Mouse (Mus musculus) E14TG2a.4 (cell line): Measurements from ENCODE around the gene Nrp2.

ENCODE experiments used
- H3K27me3 ChIP-seq: 2 replicates; pipeline ENCODE4 v1.6.1; 2014; ENCODE audit warnings: low read length, control low read depth; ENCODE audit not compliant: insufficient read depth
- H3K36me3 ChIP-seq: 2 replicates; pipeline ENCODE4 v1.6.1; 2014; ENCODE audit warnings: low read length, control low read depth; ENCODE audit not compliant: insufficient read depth
- H3K4me1 ChIP-seq: replicated peaks from 2 replicates; pipeline ENCODE4 v1.6.1; 2014; ENCODE audit warnings: low read depth, low read length, control low read depth
- H3K4me3 ChIP-seq: replicated peaks from 2 replicates; pipeline ENCODE4 v1.5.1; 2014; ENCODE audit warnings: mild to moderate bottlenecking, low read length
- H3K9me3 ChIP-seq: 2 replicates; pipeline ENCODE4 v1.6.1; 2014; ENCODE audit warnings: low read length, control low read depth
- CTCF ChIP-seq: conservative IDR thresholded peaks from 2 replicates; pipeline ENCODE4 v1.5.1; 2014; ENCODE audit warnings: low read length
- NANOG ChIP-seq: IDR thresholded peaks from 2 replicates; pipeline ENCODE4 v1.6.1; 2014; ENCODE audit warnings: borderline replicate concordance, low read length, mixed read lengths
- POU5F1 ChIP-seq: IDR thresholded peaks from 2 replicates; pipeline ENCODE4 v1.6.1; 2014; ENCODE audit warnings: low read length, borderline replicate concordance

Nrp2 gene

GRCm38 (mm10) chr1:62701065-62701921 is 1.8 kb upstream of the Nrp2 start:
- H3K9me3 ChIP-seq = no peaks in the 10 kb centered on the region
- no peaks in the 10 kb centered on the region for H3K36me3 ChIP-seq

DNA sequence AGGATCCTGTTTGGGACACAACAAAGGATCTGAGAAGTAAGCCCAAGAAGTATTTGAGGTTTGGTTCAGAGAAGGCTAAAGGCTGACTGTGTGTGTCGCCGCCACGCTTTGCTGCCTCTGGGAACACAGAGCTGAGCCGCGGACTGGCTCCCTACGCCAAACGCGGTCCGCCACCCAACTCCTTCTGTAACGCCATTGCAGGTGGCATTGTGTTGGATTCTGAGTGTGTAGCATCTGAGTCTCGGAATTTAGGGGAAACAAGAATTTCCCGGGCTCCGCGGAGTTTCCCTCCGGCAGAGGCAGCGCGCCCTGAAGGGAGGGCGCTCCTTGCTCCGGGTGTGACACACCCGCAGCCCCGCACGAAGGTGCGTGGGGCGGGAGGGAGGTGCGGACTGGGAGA is 342 bp upstream of the Nrp2 start:
- Histone ChIP-seq H3K4me1 (peaks cover 47% of the 10 kb centered on the region), H3K9me3 (no peaks in the 10 kb centered on the region), H3K27me3 (peaks cover 65% of the 10 kb centered on the region), H3K36me3 (no peaks in the 10 kb centered on the region), H3K4me3 (peak overlapping the region; percentile 89)
- TF ChIP-seq POU5F1 = no peak
- no peak for TF ChIP-seq NANOG
- no peak for TF ChIP-seq CTCF

More at GRCm38 (mm10) chr1:62701065-62701921, 1.8 kb upstream of the Nrp2 start:
- no peak overlapping the region for H3K4me3 ChIP-seq
- TF ChIP-seq POU5F1 (no peak), NANOG (peak; percentile 25; the same call in 1 of the 2 replicates), CTCF (peak; percentile 64)
- H3K4me1 ChIP-seq = peaks cover 35% of the 10 kb centered on the region
- peaks cover 51% of the 10 kb centered on the region for H3K27me3 ChIP-seq

DNA sequence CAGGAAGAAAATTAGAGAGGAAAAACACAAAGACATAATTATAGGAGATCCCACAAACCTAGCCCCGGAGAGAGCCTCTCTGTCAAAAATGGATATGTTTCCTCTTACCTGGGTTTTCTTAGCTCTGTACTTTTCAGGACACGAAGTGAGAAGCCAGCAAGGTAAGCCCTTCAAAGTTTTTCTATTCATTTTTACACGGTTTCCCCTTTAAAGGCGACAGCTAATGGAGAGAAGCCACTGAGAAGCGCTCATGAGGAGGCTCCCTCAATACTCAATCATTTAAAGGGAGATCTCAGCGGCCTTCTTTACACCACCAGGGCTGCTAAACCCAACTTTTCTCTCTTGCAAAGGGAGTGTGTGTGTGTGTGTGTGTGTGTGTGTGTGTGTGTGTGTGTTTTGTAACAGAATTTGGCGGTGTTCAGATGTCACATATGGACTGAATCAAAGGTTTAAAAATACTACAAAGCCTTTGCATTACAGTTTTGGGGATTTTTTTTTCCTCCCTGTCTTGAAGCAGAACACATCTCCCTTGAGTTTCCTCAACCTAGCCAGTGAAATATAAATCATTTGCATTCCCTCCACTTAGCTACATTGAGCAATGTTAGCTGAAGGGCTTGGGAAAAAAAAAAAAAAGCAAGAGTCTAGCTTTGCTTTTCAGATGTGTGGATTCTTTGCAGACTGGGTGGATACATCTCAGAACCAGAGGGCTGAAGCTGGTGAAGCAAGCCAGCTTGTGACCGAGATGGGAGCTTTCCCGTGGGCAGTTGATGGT is 1.2 kb downstream of the Nrp2 start:
- H3K36me3 ChIP-seq = no peaks in the 10 kb centered on the region
- H3K27me3 ChIP-seq = peaks cover 74% of the 10 kb centered on the region
- peaks cover 62% of the 10 kb centered on the region for H3K4me1 ChIP-seq
- H3K4me3 ChIP-seq = peak overlapping the region; percentile 89; the same call in 1 of the 2 replicates
- no peaks in the 10 kb centered on the region for H3K9me3 ChIP-seq
- TF ChIP-seq POU5F1 (no peak), CTCF (no peak), NANOG (no peak)

- Histone ChIP-seq H3K4me1 (peaks cover 69% of the 10 kb centered on the region), H3K36me3 (no peaks in the 10 kb centered on the region), H3K4me3 (peak overlapping the region; percentile 78; the same call in 1 of the 2 replicates), H3K9me3 (no peaks in the 10 kb centered on the region), H3K27me3 (peaks cover 81% of the 10 kb centered on the region)
- TF ChIP-seq CTCF = no peak
- TF ChIP-seq NANOG = no peak
- TF ChIP-seq POU5F1 = no peak
These were observed 1.9 kb downstream of the Nrp2 start for GRCm38 (mm10) chr1:62704889-62705516.

DNA sequence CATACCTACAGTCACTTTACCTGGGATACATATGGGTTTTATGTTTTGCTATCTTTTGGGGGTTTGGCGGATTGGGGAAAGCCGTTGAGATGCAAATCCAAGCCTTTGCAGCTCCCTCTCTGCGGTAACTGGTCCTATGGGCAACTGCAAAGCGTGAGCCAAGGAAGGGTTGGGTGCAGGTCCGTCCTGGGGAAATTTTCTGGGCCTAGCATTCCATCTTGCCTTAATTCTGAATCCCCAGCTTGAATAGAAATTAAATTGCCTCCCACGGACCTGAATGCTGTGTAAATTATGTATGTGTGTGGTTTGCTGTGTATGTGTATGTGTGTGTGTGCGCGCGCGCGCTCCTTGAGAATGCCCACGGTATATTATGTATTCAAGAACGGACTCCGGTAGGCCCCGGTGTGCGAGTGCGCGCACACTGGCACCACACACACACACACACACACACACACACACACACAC is 2.5 kb downstream of the Nrp2 start:
- no peak for TF ChIP-seq NANOG
- no peak for TF ChIP-seq POU5F1
- no peak for TF ChIP-seq CTCF
- Histone ChIP-seq H3K4me1 (peaks cover 73% of the 10 kb centered on the region), H3K36me3 (no peaks in the 10 kb centered on the region), H3K9me3 (no peaks in the 10 kb centered on the region), H3K4me3 (peak overlapping the region; percentile 78), H3K27me3 (peaks cover 86% of the 10 kb centered on the region)

DNA sequence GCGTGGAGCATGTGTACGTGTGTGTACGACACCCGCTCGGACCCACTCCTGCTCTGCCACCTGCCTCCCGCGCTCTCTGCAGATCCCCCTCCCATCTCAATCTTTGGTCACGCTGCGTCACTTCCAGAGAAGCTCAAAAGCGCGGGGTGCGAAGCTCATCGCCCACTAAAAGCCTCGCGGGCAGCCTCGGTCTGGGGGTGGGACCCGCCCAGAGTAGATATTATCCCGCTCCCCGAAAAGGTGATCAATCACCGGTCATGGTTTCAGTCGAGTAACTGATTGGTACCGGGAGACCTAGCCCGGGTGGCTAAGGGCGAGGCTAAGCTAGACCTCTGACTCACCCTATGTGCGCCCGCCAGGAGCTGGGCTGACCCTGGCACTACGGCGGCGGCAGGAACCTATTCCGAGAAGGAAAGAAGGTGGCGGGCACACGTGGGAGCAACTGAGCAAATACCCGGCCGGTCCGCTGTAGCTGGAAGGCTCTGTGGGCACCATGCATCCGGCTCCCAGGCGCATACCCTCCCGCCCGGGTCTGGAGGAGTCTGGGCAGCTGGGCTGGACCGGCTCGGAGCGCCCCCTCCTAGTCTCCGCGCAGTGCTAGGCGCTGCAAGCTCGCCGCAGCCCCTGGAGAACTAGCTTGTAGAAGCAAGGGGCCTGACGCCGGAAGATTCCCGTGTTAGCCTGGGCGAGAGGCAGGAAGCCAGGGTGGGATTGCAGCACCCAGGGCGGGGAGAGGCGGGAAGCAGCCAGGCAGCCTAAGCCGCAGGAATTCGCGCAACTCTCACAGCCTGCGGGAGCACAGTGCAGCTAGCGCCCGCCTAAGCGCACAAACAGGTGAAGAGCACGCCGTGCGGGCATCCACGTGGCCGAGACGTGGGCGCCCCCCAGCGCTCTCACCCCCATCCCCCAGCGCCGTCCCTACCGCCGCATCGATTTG is 3.3 kb downstream of the Nrp2 start:
- Histone ChIP-seq H3K36me3 (no peaks in the 10 kb centered on the region), H3K4me3 (peak overlapping the region; percentile 78), H3K9me3 (no peaks in the 10 kb centered on the region), H3K4me1 (peaks cover 70% of the 10 kb centered on the region), H3K27me3 (peaks cover 91% of the 10 kb centered on the region)
- TF ChIP-seq POU5F1 (no peak), NANOG (no peak), CTCF (no peak)

DNA sequence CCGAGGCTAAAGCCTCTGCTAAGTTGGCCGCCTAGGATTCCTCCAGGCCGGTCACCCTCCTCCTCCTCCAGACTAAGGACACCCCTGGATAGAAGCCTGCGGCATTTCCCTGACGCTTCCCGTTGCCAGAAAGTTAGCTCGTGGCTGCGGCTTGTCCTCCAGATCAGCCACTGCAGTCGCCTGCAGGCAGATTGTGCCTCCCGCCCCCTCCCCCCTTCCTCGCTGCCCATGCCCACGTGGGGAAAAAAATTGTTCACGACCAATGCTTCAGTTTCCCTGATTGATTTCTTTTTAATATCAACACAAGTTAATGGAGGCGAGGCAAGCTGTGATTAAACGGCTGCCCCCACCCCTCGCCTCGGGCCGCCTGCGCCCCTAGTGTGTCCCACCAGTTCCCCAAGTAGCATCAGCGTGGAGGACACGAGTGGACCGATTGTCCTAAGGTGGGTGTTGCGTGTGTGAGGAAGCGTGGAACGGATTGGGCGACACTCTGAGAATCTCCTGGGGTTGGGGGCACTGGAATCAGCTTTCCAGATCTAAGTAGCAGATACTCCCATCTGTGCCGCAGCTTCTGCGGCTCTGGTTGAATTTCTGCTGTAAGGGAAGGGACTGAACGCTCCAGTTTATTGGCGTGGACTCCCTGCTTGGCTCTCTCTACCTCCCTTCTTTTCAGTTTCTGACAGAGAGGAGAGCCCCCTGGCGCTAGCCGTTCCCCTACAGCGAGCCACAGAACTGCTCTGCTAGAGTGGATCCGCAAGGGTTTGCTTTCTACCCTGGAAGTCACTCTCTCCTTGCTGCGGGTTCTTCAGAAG is 4.2 kb downstream of the Nrp2 start:
- Histone ChIP-seq H3K27me3 (peaks cover 89% of the 10 kb centered on the region), H3K4me3 (peak overlapping the region; percentile 78), H3K36me3 (no peaks in the 10 kb centered on the region), H3K9me3 (no peaks in the 10 kb centered on the region), H3K4me1 (peaks cover 66% of the 10 kb centered on the region)
- TF ChIP-seq POU5F1 = no peak
- TF ChIP-seq NANOG = no peak
- no peak for TF ChIP-seq CTCF
